Mouse (Mus musculus) olfactory bulb, adult 2 months (tissue): Measurements from ENCODE around the gene Scg5.

Experiments
- CTCF ChIP-seq: fragments of 200-500 bp; IDR thresholded peaks from 2 replicates; pipeline ENCODE4 v1.5.1; 2012; ENCODE audit warnings: low read depth, mild to moderate bottlenecking, low read length, moderate library complexity; ENCODE audit not compliant: insufficient read depth
- POLR2A ChIP-seq: fragments of 200-500 bp; IDR thresholded peaks from 2 replicates; pipeline ENCODE4 v1.6.1; 2012; ENCODE audit warnings: mild to moderate bottlenecking, low read depth, low read length, moderate library complexity; ENCODE audit not compliant: insufficient read depth

DNA sequence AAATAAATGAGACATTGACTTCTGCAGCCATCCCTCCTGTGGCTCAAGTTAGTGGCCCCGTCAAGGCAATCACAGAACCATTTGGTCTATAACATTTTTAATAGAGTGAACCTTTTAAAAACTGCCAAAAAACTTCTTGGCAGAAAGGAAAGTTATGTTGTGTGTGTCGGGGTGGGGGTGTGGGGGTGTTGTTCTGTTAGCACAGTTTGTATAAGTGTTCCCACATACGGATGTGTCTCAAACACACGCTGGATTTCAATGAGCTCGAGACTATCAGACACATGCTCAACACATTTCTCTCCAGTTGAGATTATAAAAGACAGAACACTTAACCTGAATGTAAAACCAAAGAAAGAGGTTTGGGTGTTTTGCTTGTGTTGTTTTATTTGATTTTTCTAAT lies 47.8 kb downstream of the Scg5 start:
- no peak for TF ChIP-seq CTCF
- no peak for TF ChIP-seq POLR2A
